Mouse (Mus musculus) left cerebral cortex, postnatal 4 days (tissue): ENCODE results near the gene Itga9. TPM values are rescaled to one million over a fixed set of nuclear protein-coding genes. Genes with fewer than 3 reads are reported as not detected.
A peak's percentile ranks its signal among the peaks of the same experiment; 100 is the strongest.

ENCODE experiments used
- DNase-seq: peaks from one replicate; pipeline ENCODE4 v3.0.0-alpha.2; 2022
- intact Hi-C: fragments of 180-260 bp; cut with DNase I; formaldehyde crosslinking; loops from one replicate; pipeline ENCODE4 v1.15.1; 2025
- total RNA-seq, 2 experiments: library from RNA; stranded (reverse); gene quantifications; 2 replicates each; pipeline ENCODE4 v1.2.3; 2021

Gene Itga9
- total RNA-seq, 2 experiments from 2014 or later: 5.4 to 6.4 TPM

GRCm38 (mm10) chr9:118891068-118891467 lies 284.6 kb downstream of the Itga9 start:
- intact Hi-C loops: loop anchor here (5.0 kb wide), 1 partner anchor 294 kb away; no protein-coding TSS in a partner anchor
- DNase-seq: no peak

GRCm38 (mm10) chr9:118891593-118891992 lies 285.1 kb downstream of the Itga9 start:
- intact Hi-C loops: loop anchor here (5.0 kb wide), 1 partner anchor 294 kb away; no protein-coding TSS in a partner anchor
- peak; percentile 38 for DNase-seq

GRCm38 (mm10) chr9:118895101-118895500 lies 288.6 kb downstream of the Itga9 start:
- DNase-seq: no peak
- intact Hi-C loops: no loop called here

- intact Hi-C loops: no loop called here
- DNase-seq: no peak
Observed at GRCm38 (mm10) chr9:118900677-118901076, 294.2 kb downstream of the Itga9 start.

- DNase-seq: peak; percentile 63
- intact Hi-C loops: no loop called here
Observed at GRCm38 (mm10) chr9:118901917-118902316, 295.4 kb downstream of the Itga9 start.

GRCm38 (mm10) chr9:118907934-118908620 lies 301.6 kb downstream of the Itga9 start:
- DNase-seq: peak; percentile 83
- intact Hi-C loops: loop anchor here (5.0 kb wide), 2 partner anchors 306 to 321 kb away; no protein-coding TSS in a partner anchor

- no peak for DNase-seq
- intact Hi-C loops: no loop called here
Observed at GRCm38 (mm10) chr9:118913048-118913447, 306.6 kb downstream of the Itga9 start.

- DNase-seq: no peak
- intact Hi-C loops: no loop called here
Observed at GRCm38 (mm10) chr9:118913613-118914012, 307.1 kb downstream of the Itga9 start.

- intact Hi-C loops: no loop called here
- no peak for DNase-seq
Observed at GRCm38 (mm10) chr9:118914589-118914988, 308.1 kb downstream of the Itga9 start.

GRCm38 (mm10) chr9:118915290-118915689 lies 308.8 kb downstream of the Itga9 start:
- no peak for DNase-seq
- intact Hi-C loops: no loop called here

GRCm38 (mm10) chr9:118919672-118920186 lies 313.2 kb downstream of the Itga9 start:
- DNase-seq: peak; percentile 87
- intact Hi-C loops: loop anchor here (2.0 to 10.0 kb wide), 3 partner anchors 115 to 418 kb away; partner anchors contain the start of gene Acaa1a

GRCm38 (mm10) chr9:118920798-118921515 lies 314.5 kb downstream of the Itga9 start:
- peak; percentile 85 for DNase-seq
- intact Hi-C loops: loop anchor here (2.0 to 10.0 kb wide), 3 partner anchors 114 to 416 kb away; partner anchors contain the start of gene Acaa1a

- intact Hi-C loops: loop anchor here (2.0 to 10.0 kb wide), 3 partner anchors 113 to 415 kb away; partner anchors contain the start of gene Acaa1a
- no peak for DNase-seq
Observed at GRCm38 (mm10) chr9:118921926-118922325, 315.4 kb downstream of the Itga9 start.

- intact Hi-C loops: loop anchor here (5.0 to 10.0 kb wide), 2 partner anchors 110 to 413 kb away; partner anchors contain the start of gene Acaa1a
- no peak for DNase-seq
Observed at GRCm38 (mm10) chr9:118924554-118925085, 318.1 kb downstream of the Itga9 start.

- DNase-seq: peak; percentile 96
- intact Hi-C loops: loop anchor here (10.0 kb wide), 1 partner anchor 109 kb away; no protein-coding TSS in a partner anchor
Observed at GRCm38 (mm10) chr9:118925286-118926110, 319.0 kb downstream of the Itga9 start.

GRCm38 (mm10) chr9:118926111-118926650 lies 319.7 kb downstream of the Itga9 start, which contains the start of gene Ctdspl:
Gene Ctdspl, plus strand, starts transcription at chr9:118926453.
- peak; percentile 49 for DNase-seq
- intact Hi-C loops: loop anchor here (10.0 kb wide), 1 partner anchor 109 kb away; no protein-coding TSS in a partner anchor

GRCm38 (mm10) chr9:118926688-118927321 lies 320.3 kb downstream of the Itga9 start:
- intact Hi-C loops: loop anchor here (10.0 kb wide), 1 partner anchor 108 kb away; no protein-coding TSS in a partner anchor
- peak; percentile 28 for DNase-seq

- peak; percentile 43 for DNase-seq
- intact Hi-C loops: loop anchor here (10.0 kb wide), 1 partner anchor 107 kb away; no protein-coding TSS in a partner anchor
Observed at GRCm38 (mm10) chr9:118927501-118927900, 321.0 kb downstream of the Itga9 start.

GRCm38 (mm10) chr9:118928007-118928406 lies 321.5 kb downstream of the Itga9 start:
- intact Hi-C loops: loop anchor here (10.0 kb wide), 1 partner anchor 107 kb away; no protein-coding TSS in a partner anchor
- DNase-seq: no peak
